Mouse (Mus musculus): ENCODE data around the gene Naf1. TPM values are rescaled to one million over a fixed set of nuclear protein-coding genes. Genes with fewer than 3 reads are reported as not detected.

The Naf1 gene
- 3.2 and 4.4 TPM in 2 replicates for polyA plus RNA-seq (2016; fragmentation: Nextera tagmentation; extraction: Ambion mirVana)

GRCm38 (mm10) chr8:66860023-66860422 lies at the start of gene Naf1:
TSS of gene Naf1 (plus strand) at chr8:66860217.
- under 1% methylated on average over 37 of the region's 37 CpGs for WGBS
- Histone ChIP-seq H3K27me3 (ENCODE audit: low read depth, poor library complexity, severe bottlenecking) (no peaks in the 10 kb centered on the region), H3K36me3 (peaks cover 10% of the 10 kb centered on the region), H3K4me1 (peaks cover 13% of the 10 kb centered on the region), H3K27ac (peak within 1 kb of the TSS; percentile 91), H3K9me3 (replicated peaks) (no peaks in the 10 kb centered on the region), H3K4me3 (peak within 1 kb of the TSS; percentile 68)
- DNase-seq (ENCODE audit: low spot score) = peak; percentile 99

- Histone ChIP-seq H3K9me3 (replicated peaks) (no peaks in the 10 kb centered on the region), H3K4me1 (peaks cover 13% of the 10 kb centered on the region), H3K4me3 (peak overlapping the region; percentile 68), H3K36me3 (peaks cover 16% of the 10 kb centered on the region), H3K27me3 (ENCODE audit: low read depth, poor library complexity, severe bottlenecking) (no peaks in the 10 kb centered on the region), H3K27ac (peak overlapping the region; percentile 91)
- DNase-seq (ENCODE audit: low spot score) = peak; percentile 76
- under 1% methylated on average over 46 of the region's 46 CpGs for WGBS
These were observed 1.0 kb downstream of the Naf1 start for GRCm38 (mm10) chr8:66860921-66861588.

- no peaks in the 10 kb centered on the region for H3K9me3 ChIP-seq (replicated peaks)
- no peak overlapping the region for H3K27ac ChIP-seq
- DNase-seq (ENCODE audit: low spot score) = no peak
- peak overlapping the region; percentile 68 for H3K4me3 ChIP-seq
- no peaks in the 10 kb centered on the region for H3K27me3 ChIP-seq (ENCODE audit: low read depth, poor library complexity, severe bottlenecking)
- H3K36me3 ChIP-seq = peaks cover 23% of the 10 kb centered on the region
- H3K4me1 ChIP-seq = peaks cover 13% of the 10 kb centered on the region
- 44% methylated on average over 5 of the region's 5 CpGs for WGBS
These were observed 1.8 kb downstream of the Naf1 start for GRCm38 (mm10) chr8:66861589-66862500.

- WGBS = 96% methylated on average over 3 of the region's 3 CpGs
- Histone ChIP-seq H3K4me1 (peaks cover 13% of the 10 kb centered on the region), H3K4me3 (no peak overlapping the region), H3K9me3 (replicated peaks) (no peaks in the 10 kb centered on the region), H3K27me3 (ENCODE audit: low read depth, poor library complexity, severe bottlenecking) (no peaks in the 10 kb centered on the region), H3K27ac (no peak overlapping the region), H3K36me3 (peaks cover 27% of the 10 kb centered on the region)
- DNase-seq (ENCODE audit: low spot score) = no peak
These were observed 3.7 kb downstream of the Naf1 start for GRCm38 (mm10) chr8:66863761-66864160.

GRCm38 (mm10) chr8:66865120-66865519 lies 5.1 kb downstream of the Naf1 start:
- H3K4me3 ChIP-seq = no peak overlapping the region
- no peak overlapping the region for H3K27ac ChIP-seq
- H3K36me3 ChIP-seq = peaks cover 27% of the 10 kb centered on the region
- H3K27me3 ChIP-seq (ENCODE audit: low read depth, poor library complexity, severe bottlenecking) = no peaks in the 10 kb centered on the region
- 60% methylated on average over 1 of the region's 1 CpGs for WGBS
- no peak for DNase-seq (ENCODE audit: low spot score)
- H3K9me3 ChIP-seq (replicated peaks) = no peaks in the 10 kb centered on the region
- H3K4me1 ChIP-seq = peaks cover 13% of the 10 kb centered on the region

GRCm38 (mm10) chr8:66867679-66868078 lies 7.7 kb downstream of the Naf1 start:
- DNase-seq (ENCODE audit: low spot score) = no peak
- H3K36me3 ChIP-seq = peaks cover 29% of the 10 kb centered on the region
- no peak overlapping the region for H3K4me3 ChIP-seq
- H3K27me3 ChIP-seq (ENCODE audit: low read depth, poor library complexity, severe bottlenecking) = no peaks in the 10 kb centered on the region
- WGBS = 63% methylated on average over 3 of the region's 3 CpGs
- no peaks in the 10 kb centered on the region for H3K9me3 ChIP-seq (replicated peaks)
- no peak overlapping the region for H3K27ac ChIP-seq
- H3K4me1 ChIP-seq = no peaks in the 10 kb centered on the region

GRCm38 (mm10) chr8:66869211-66869932 lies 9.4 kb downstream of the Naf1 start:
- H3K36me3 ChIP-seq = peaks cover 26% of the 10 kb centered on the region
- H3K27me3 ChIP-seq (ENCODE audit: low read depth, poor library complexity, severe bottlenecking) = no peaks in the 10 kb centered on the region
- 21% methylated on average over 1 of the region's 1 CpGs for WGBS
- no peak overlapping the region for H3K27ac ChIP-seq
- H3K4me3 ChIP-seq = no peak overlapping the region
- no peaks in the 10 kb centered on the region for H3K9me3 ChIP-seq (replicated peaks)
- no peaks in the 10 kb centered on the region for H3K4me1 ChIP-seq
- DNase-seq (ENCODE audit: low spot score) = no peak

- Histone ChIP-seq H3K27ac (no peak overlapping the region), H3K4me3 (no peak overlapping the region), H3K36me3 (peaks cover 15% of the 10 kb centered on the region), H3K9me3 (replicated peaks) (no peaks in the 10 kb centered on the region), H3K27me3 (ENCODE audit: low read depth, poor library complexity, severe bottlenecking) (no peaks in the 10 kb centered on the region), H3K4me1 (no peaks in the 10 kb centered on the region)
- no peak for DNase-seq (ENCODE audit: low spot score)
- WGBS = 73% methylated on average over 1 of the region's 1 CpGs
These were observed 23.8 kb downstream of the Naf1 start for GRCm38 (mm10) chr8:66883866-66884265.

- no peaks in the 10 kb centered on the region for H3K27me3 ChIP-seq (ENCODE audit: low read depth, poor library complexity, severe bottlenecking)
These were observed 31.9 kb downstream of the Naf1 start for GRCm38 (mm10) chr8:66891879-66892278.

GRCm38 (mm10) chr8:66905000-66905399 lies 45.0 kb downstream of the Naf1 start:
- no peak for DNase-seq (ENCODE audit: low spot score)
- Histone ChIP-seq H3K4me3 (no peak overlapping the region), H3K27me3 (ENCODE audit: low read depth, poor library complexity, severe bottlenecking) (no peaks in the 10 kb centered on the region), H3K9me3 (replicated peaks) (no peaks in the 10 kb centered on the region), H3K27ac (no peak overlapping the region), H3K36me3 (no peaks in the 10 kb centered on the region), H3K4me1 (no peaks in the 10 kb centered on the region)
- 85% methylated on average over 2 of the region's 2 CpGs for WGBS

More at GRCm38 (mm10) chr8:66891879-66892278, 31.9 kb downstream of the Naf1 start:
- 92% methylated on average over 2 of the region's 2 CpGs for WGBS
- Histone ChIP-seq H3K4me1 (no peaks in the 10 kb centered on the region), H3K9me3 (replicated peaks) (no peaks in the 10 kb centered on the region), H3K36me3 (peaks cover 17% of the 10 kb centered on the region), H3K4me3 (no peak overlapping the region), H3K27ac (no peak overlapping the region)
- no peak for DNase-seq (ENCODE audit: low spot score)

- no peaks in the 10 kb centered on the region for H3K27me3 ChIP-seq (ENCODE audit: low read depth, poor library complexity, severe bottlenecking)
- no peak for DNase-seq (ENCODE audit: low spot score)
- no peak overlapping the region for H3K27ac ChIP-seq
- H3K4me3 ChIP-seq = no peak overlapping the region
- H3K4me1 ChIP-seq = no peaks in the 10 kb centered on the region
- WGBS = 91% methylated on average over 4 of the region's 4 CpGs
- H3K36me3 ChIP-seq = no peaks in the 10 kb centered on the region
- no peaks in the 10 kb centered on the region for H3K9me3 ChIP-seq (replicated peaks)
These were observed 45.5 kb downstream of the Naf1 start for GRCm38 (mm10) chr8:66905557-66905956.

- Histone ChIP-seq H3K4me3 (no peak overlapping the region), H3K27me3 (ENCODE audit: low read depth, poor library complexity, severe bottlenecking) (no peaks in the 10 kb centered on the region), H3K9me3 (replicated peaks) (no peaks in the 10 kb centered on the region), H3K4me1 (no peaks in the 10 kb centered on the region), H3K27ac (no peak overlapping the region), H3K36me3 (no peaks in the 10 kb centered on the region)
- WGBS = 86% methylated on average over 8 of the region's 8 CpGs
- DNase-seq (ENCODE audit: low spot score) = no peak
These were observed 46.1 kb downstream of the Naf1 start for GRCm38 (mm10) chr8:66906116-66906515.

Measured in limb, embryonic 10.5 days (tissue).